Mouse (Mus musculus) bone marrow macrophage, adult 2 months (primary cell): ENCODE data around the gene Mgme1.

Source experiments
- CTCF ChIP-seq: IDR thresholded peaks from 2 replicates; pipeline ENCODE4 v1.5.1; 2012; ENCODE audit warnings: low read depth, mild to moderate bottlenecking, low read length, moderate library complexity
- POLR2A ChIP-seq: IDR thresholded peaks from 2 replicates; pipeline ENCODE4 v1.6.1; 2012; ENCODE audit warnings: mild to moderate bottlenecking, low read depth, low read length, borderline replicate concordance

- TF ChIP-seq POLR2A (no peak), CTCF (no peak)
These were observed 38.1 kb downstream of the Mgme1 start for GRCm38 (mm10) chr2:144308561-144308960.
